Mouse (Mus musculus) heart, postnatal 4 days (tissue): Measurements from ENCODE around the gene Olfr610. TPM values are rescaled to one million over a fixed set of nuclear protein-coding genes. Genes with fewer than 3 reads are reported as not detected.
A peak's percentile ranks its signal among the peaks of the same experiment; 100 is the strongest.
"Not testable (repeated sequence)": the region's sequence is repeated elsewhere in the genome, so short reads cannot be mapped to it uniquely, and the experiment has no call there.

Experiments
- DNase-seq: peaks from one replicate; pipeline ENCODE4 v3.0.0; 2021
- total RNA-seq, 2 experiments: library from RNA; stranded (reverse); gene quantifications; 2 replicates each; pipeline ENCODE4 v1.2.3; 2021

Gene Olfr610
- not detected for total RNA-seq

GRCm38 (mm10) chr7:103512022-103512421, at the start of gene Olfr610:
TSS of gene Olfr610 (minus strand) at chr7:103512122.
- DNase-seq, result no peak

GRCm38 (mm10) chr7:103555779-103556178, 43.9 kb upstream of the Olfr610 start, which contains the start of gene Olfr615:
TSS of gene Olfr615 (plus strand) at chr7:103556079.
- DNase-seq, result no peak

GRCm38 (mm10) chr7:103547774-103548173, 35.9 kb upstream of the Olfr610 start, which contains the start of gene Olfr613:
TSS of gene Olfr613 (plus strand) at chr7:103548074.
- DNase-seq, result no peak

- not testable (repeated sequence) for DNase-seq
These were observed 30.7 kb upstream of the Olfr610 start, which contains the start of gene Olfr612 for GRCm38 (mm10) chr7:103542617-103543016. TSS of gene Olfr612 (minus strand) at chr7:103542717.

- not testable (repeated sequence) for DNase-seq
These were observed 8.8 kb upstream of the Olfr610 start, which contains the start of gene Olfr611 for GRCm38 (mm10) chr7:103520746-103521145. TSS of gene Olfr611 (minus strand) at chr7:103520846.

GRCm38 (mm10) chr7:103497962-103498361, 14.0 kb downstream of the Olfr610 start, which contains the start of gene Olfr609:
TSS of gene Olfr609 (minus strand) at chr7:103498062.
- DNase-seq, result no peak

GRCm38 (mm10) chr7:103477106-103477505, 34.8 kb downstream of the Olfr610 start:
- DNase-seq, result not testable (repeated sequence)

GRCm38 (mm10) chr7:103469577-103469976, 42.3 kb downstream of the Olfr610 start, which contains the start of gene Olfr608:
TSS of gene Olfr608 (plus strand) at chr7:103469877.
- no peak for DNase-seq

- DNase-seq, result peak; percentile 25
These were observed 51.3 kb downstream of the Olfr610 start for GRCm38 (mm10) chr7:103460590-103460989.

Other genes with a start within 250 kb of the Olfr610 start
- not detected for gene Olfr596, start 206.5 kb downstream of the Olfr610 start, total RNA-seq
- not detected for gene Olfr597, start 195.8 kb downstream of the Olfr610 start, total RNA-seq
- not detected for gene Olfr598, start 188.6 kb downstream of the Olfr610 start, total RNA-seq
- gene Olfr599, start 176.2 kb downstream of the Olfr610 start, total RNA-seq, result not detected
- gene Olfr600, start 162.5 kb downstream of the Olfr610 start, total RNA-seq, result not detected
- not detected for gene Olfr601, start 149.5 kb downstream of the Olfr610 start, total RNA-seq
- not detected for gene Olfr603, start 125.9 kb downstream of the Olfr610 start, total RNA-seq
- under 1 TPM in 1 of 2 experiments, not detected in 1; 0.21 TPM for gene Usp17lc, start 97.0 kb downstream of the Olfr610 start, total RNA-seq
- not detected for gene Olfr605, start 66.7 kb downstream of the Olfr610 start, total RNA-seq
- gene Olfr606, start 63.1 kb downstream of the Olfr610 start, total RNA-seq, result not detected
- not detected for gene Olfr607, start 48.0 kb downstream of the Olfr610 start, total RNA-seq
- gene Olfr608, start 42.2 kb downstream of the Olfr610 start, total RNA-seq, result 1 to 10 TPM; 3.8 to 4.1 TPM
- not detected for gene Olfr609, start 14.1 kb downstream of the Olfr610 start, total RNA-seq
- not detected for gene Olfr611, start 8.7 kb upstream of the Olfr610 start, total RNA-seq
- gene Olfr612, start 30.6 kb upstream of the Olfr610 start, total RNA-seq, result not detected
- not detected for gene Olfr613, start 36.0 kb upstream of the Olfr610 start, total RNA-seq
- gene Olfr615, start 44.0 kb upstream of the Olfr610 start, total RNA-seq, result not detected
- not detected for gene Olfr616, start 57.0 kb upstream of the Olfr610 start, total RNA-seq
- gene Olfr617, start 60.9 kb upstream of the Olfr610 start, total RNA-seq, result not detected
- gene Olfr618, start 78.0 kb upstream of the Olfr610 start, total RNA-seq, result not detected
- gene Olfr619, start 88.5 kb upstream of the Olfr610 start, total RNA-seq, result not detected
- gene Olfr620, start 100.4 kb upstream of the Olfr610 start, total RNA-seq, result not detected
- gene Olfr622, start 130.6 kb upstream of the Olfr610 start, total RNA-seq, result not detected
- not detected for gene Olfr623, start 151.6 kb upstream of the Olfr610 start, total RNA-seq
- gene Olfr624, start 159.1 kb upstream of the Olfr610 start, total RNA-seq, result not detected
- not detected for gene Olfr625-ps1, start 170.6 kb upstream of the Olfr610 start, total RNA-seq
- not detected for gene Olfr243, start 202.5 kb upstream of the Olfr610 start, total RNA-seq
- gene Olfr628, start 218.3 kb upstream of the Olfr610 start, total RNA-seq, result not detected
- gene Olfr629, start 232.8 kb upstream of the Olfr610 start, total RNA-seq, result not detected
- gene Olfr630, start 245.2 kb upstream of the Olfr610 start, total RNA-seq, result not detected